Mouse (Mus musculus): Measurements from ENCODE around the gene Sirt5. TPM values are rescaled to one million over a fixed set of nuclear protein-coding genes. Genes with fewer than 3 reads are reported as not detected.

Gene Sirt5
- polyA plus RNA-seq, 1 experiment: 6.7 TPM

- Histone ChIP-seq H3K36me3 (ENCODE audit: control insufficient read depth, insufficient read depth) (no peaks in the 10 kb centered on the region), H3K27me3 (ENCODE audit: control insufficient read depth, insufficient read depth, insufficient read length) (no peaks in the 10 kb centered on the region), H3K79me2 (ENCODE audit: control insufficient read depth, insufficient read depth) (no peaks in the 10 kb centered on the region), H3K4me3 (no peak overlapping the region), H3ac (ENCODE audit: control insufficient read depth, insufficient read length) (no peak overlapping the region), H3K4me2 (ENCODE audit: low read depth) (no peak overlapping the region)
- no peak for TF ChIP-seq MAX (IDR thresholded peaks at IDR 0.05; ENCODE audit: low read depth)
These were observed 39.9 kb upstream of the Sirt5 start for GRCm38 (mm10) chr13:43325427-43325826.

- no peak overlapping the region for H3K4me3 ChIP-seq
- no peaks in the 10 kb centered on the region for H3K27me3 ChIP-seq (ENCODE audit: control insufficient read depth, insufficient read depth, insufficient read length)
- no peak overlapping the region for H3K4me2 ChIP-seq (ENCODE audit: low read depth)
- no peak overlapping the region for H3ac ChIP-seq (ENCODE audit: control insufficient read depth, insufficient read length)
- TF ChIP-seq MAX (IDR thresholded peaks at IDR 0.05; ENCODE audit: low read depth): no peak
- no peak for TF ChIP-seq MYOG (IDR thresholded peaks at IDR 0.05; ENCODE audit: control insufficient read depth in 1 of 3, insufficient read depth in 1 of 3, insufficient read length in 2 of 3, low read depth in 2 of 3)
- no peak for TF ChIP-seq TCF3 (IDR thresholded peaks at IDR 0.05; ENCODE audit: insufficient read length, low read depth)
- TF ChIP-seq POLR2AphosphoS2 (IDR thresholded peaks at IDR 0.05; ENCODE audit: insufficient read length, low read depth): no peak
- no peak for TF ChIP-seq USF1 (IDR thresholded peaks at IDR 0.05; ENCODE audit: low read depth)
- TF ChIP-seq POLR2A (IDR thresholded peaks at IDR 0.05; ENCODE audit: insufficient read length, low read depth): no peak
- TF ChIP-seq REST (IDR thresholded peaks at IDR 0.05; ENCODE audit: insufficient read depth, insufficient read length): no peak
- no peak for TF ChIP-seq E2F4 (IDR thresholded peaks at IDR 0.05; ENCODE audit: insufficient read depth)
- no peak for TF ChIP-seq MYOD1 (IDR thresholded peaks at IDR 0.05; ENCODE audit: control insufficient read depth in 1 of 3, insufficient read length in 2 of 3, low read depth in 2 of 3)
- no peaks in the 10 kb centered on the region for H3K79me2 ChIP-seq (ENCODE audit: control insufficient read depth, insufficient read depth)
- H3K36me3 ChIP-seq (ENCODE audit: control insufficient read depth, insufficient read depth): no peaks in the 10 kb centered on the region
These were observed 33.4 kb upstream of the Sirt5 start for GRCm38 (mm10) chr13:43331721-43332444.

- Histone ChIP-seq H3ac (ENCODE audit: control insufficient read depth, insufficient read length) (no peak overlapping the region), H3K4me3 (no peak overlapping the region), H3K4me2 (ENCODE audit: low read depth) (no peak overlapping the region), H3K36me3 (ENCODE audit: control insufficient read depth, insufficient read depth) (no peaks in the 10 kb centered on the region), H3K79me2 (ENCODE audit: control insufficient read depth, insufficient read depth) (no peaks in the 10 kb centered on the region), H3K27me3 (ENCODE audit: control insufficient read depth, insufficient read depth, insufficient read length) (no peaks in the 10 kb centered on the region)
- no peak for TF ChIP-seq MYOD1 (IDR thresholded peaks at IDR 0.05; ENCODE audit: control insufficient read depth in 1 of 3, insufficient read length in 2 of 3, low read depth in 2 of 3)
- no peak for TF ChIP-seq MAX (IDR thresholded peaks at IDR 0.05; ENCODE audit: low read depth)
- TF ChIP-seq POLR2AphosphoS2 (IDR thresholded peaks at IDR 0.05; ENCODE audit: insufficient read length, low read depth): no peak
- no peak for TF ChIP-seq POLR2A (IDR thresholded peaks at IDR 0.05; ENCODE audit: insufficient read length, low read depth)
- TF ChIP-seq TCF12 (IDR thresholded peaks at IDR 0.05; ENCODE audit: insufficient read depth, poor library complexity, severe bottlenecking): no peak
These were observed 32.7 kb upstream of the Sirt5 start for GRCm38 (mm10) chr13:43332591-43332990.

- no peak overlapping the region for H3K4me2 ChIP-seq (ENCODE audit: low read depth)
- no peak overlapping the region for H3ac ChIP-seq (ENCODE audit: control insufficient read depth, insufficient read length)
- no peaks in the 10 kb centered on the region for H3K27me3 ChIP-seq (ENCODE audit: control insufficient read depth, insufficient read depth, insufficient read length)
- no peaks in the 10 kb centered on the region for H3K79me2 ChIP-seq (ENCODE audit: control insufficient read depth, insufficient read depth)
- no peak overlapping the region for H3K4me3 ChIP-seq
- no peak for TF ChIP-seq POLR2A (IDR thresholded peaks at IDR 0.05; ENCODE audit: insufficient read length, low read depth)
- TF ChIP-seq CEBPB (IDR thresholded peaks at IDR 0.05; ENCODE audit: insufficient read depth, poor library complexity, severe bottlenecking): no peak
- TF ChIP-seq SRF (IDR thresholded peaks at IDR 0.05; ENCODE audit: control insufficient read depth, insufficient read length, low read depth): no peak
- TF ChIP-seq TCF12 (IDR thresholded peaks at IDR 0.05; ENCODE audit: insufficient read depth, poor library complexity, severe bottlenecking): no peak
- no peak for TF ChIP-seq REST (IDR thresholded peaks at IDR 0.05; ENCODE audit: insufficient read depth, insufficient read length)
- no peak for TF ChIP-seq MAX (IDR thresholded peaks at IDR 0.05; ENCODE audit: low read depth)
- TF ChIP-seq E2F4 (IDR thresholded peaks at IDR 0.05; ENCODE audit: insufficient read depth): no peak
- TF ChIP-seq POLR2AphosphoS2 (IDR thresholded peaks at IDR 0.05; ENCODE audit: insufficient read length, low read depth): no peak
- TF ChIP-seq USF1 (IDR thresholded peaks at IDR 0.05; ENCODE audit: low read depth): no peak
- no peak for TF ChIP-seq TCF3 (IDR thresholded peaks at IDR 0.05; ENCODE audit: insufficient read length, low read depth)
- no peak for TF ChIP-seq MYOG (IDR thresholded peaks at IDR 0.05; ENCODE audit: control insufficient read depth in 1 of 3, insufficient read depth in 1 of 3, insufficient read length in 2 of 3, low read depth in 2 of 3)
- no peak for TF ChIP-seq MYOD1 (IDR thresholded peaks at IDR 0.05; ENCODE audit: control insufficient read depth in 1 of 3, insufficient read length in 2 of 3, low read depth in 2 of 3)
- no peaks in the 10 kb centered on the region for H3K36me3 ChIP-seq (ENCODE audit: control insufficient read depth, insufficient read depth)
These were observed 28.7 kb upstream of the Sirt5 start for GRCm38 (mm10) chr13:43336425-43337221.

GRCm38 (mm10) chr13:43338001-43338400, 27.3 kb upstream of the Sirt5 start:
- Histone ChIP-seq H3K36me3 (ENCODE audit: control insufficient read depth, insufficient read depth) (no peaks in the 10 kb centered on the region), H3K4me2 (ENCODE audit: low read depth) (no peak overlapping the region), H3ac (ENCODE audit: control insufficient read depth, insufficient read length) (no peak overlapping the region), H3K27me3 (ENCODE audit: control insufficient read depth, insufficient read depth, insufficient read length) (no peaks in the 10 kb centered on the region), H3K79me2 (ENCODE audit: control insufficient read depth, insufficient read depth) (no peaks in the 10 kb centered on the region), H3K4me3 (no peak overlapping the region)
- TF ChIP-seq MAX (IDR thresholded peaks at IDR 0.05; ENCODE audit: low read depth) (no peak), CEBPB (IDR thresholded peaks at IDR 0.05; ENCODE audit: insufficient read depth, poor library complexity, severe bottlenecking) (no peak), REST (IDR thresholded peaks at IDR 0.05; ENCODE audit: insufficient read depth, insufficient read length) (no peak)
